Mouse (Mus musculus) bone marrow macrophage, adult 2 months (primary cell): ENCODE results near the gene Cd3e.

Source experiments
- CTCF ChIP-seq: IDR thresholded peaks from 2 replicates; pipeline ENCODE4 v1.5.1; 2012; ENCODE audit warnings: low read depth, mild to moderate bottlenecking, low read length, moderate library complexity
- POLR2A ChIP-seq: IDR thresholded peaks from 2 replicates; pipeline ENCODE4 v1.6.1; 2012; ENCODE audit warnings: mild to moderate bottlenecking, low read depth, low read length, borderline replicate concordance

GRCm38 (mm10) chr9:44965126-44965832 is 44.1 kb downstream of the Cd3e start, which contains the start of gene Ube4a:
- TF ChIP-seq CTCF (no peak), POLR2A (peak; percentile 28; the same call in 1 of the 2 replicates)
